ENCODE assay signal across 11 mouse cellular contexts in the genomic region with DNA sequence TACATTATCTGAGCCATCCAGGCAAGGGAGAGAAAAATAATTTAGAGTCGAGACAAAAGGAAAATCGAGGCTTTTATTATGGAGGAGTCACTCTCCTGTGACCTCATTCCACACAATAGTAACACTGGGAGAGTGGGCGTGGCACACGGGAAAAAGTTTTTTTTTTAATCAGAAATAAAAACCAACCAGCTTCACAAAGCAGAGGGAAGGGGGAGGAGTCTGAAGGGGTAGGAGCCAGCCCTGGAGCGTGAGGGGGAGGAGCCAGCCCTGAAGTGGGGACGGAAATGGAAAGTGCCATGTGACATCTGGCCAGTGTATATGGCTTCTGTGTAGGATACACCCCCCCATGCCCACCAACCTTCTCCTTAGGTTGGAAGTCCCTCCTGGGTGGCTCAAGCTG. TPM values are rescaled to one million over a fixed set of nuclear protein-coding genes. Genes with fewer than 3 reads are reported as not detected.
DNase-seq lines count a peak whose midpoint lies in the region; ATAC-seq and TF ChIP-seq lines count a peak whose summit lies in the region.
"Had no signal": no experiment of that assay in that cellular context is flagged by ENCODE, and none has a peak within 500 bp of the region (broad histone marks: within the 10 kb centered on the region; RNA-seq: fewer than 3 reads in every experiment).

No protein-coding gene starts in this region.

- TF ChIP-seq POLR2A in myocyte (IDR thresholded peaks at IDR 0.05; ENCODE audit: insufficient read length, low read depth), result no peak

- no peak for TF ChIP-seq EP300 in heart, postnatal 0 days (IDR thresholded peaks at IDR 0.05; ENCODE audit: low read depth)

- no peak for TF ChIP-seq CTCF in heart, postnatal 0 days (IDR thresholded peaks at IDR 0.05; ENCODE audit: low read depth)

- H3K9ac ChIP-seq in kidney, embryonic 15.5 days, result no peak overlapping the region
- no peak overlapping the region for H3K9ac ChIP-seq in heart, postnatal 0 days (replicated peaks; ENCODE audit: low read depth, low read length)

- no peak overlapping the region for H3K4me3 ChIP-seq in kidney, embryonic 15.5 days (replicated peaks)
- H3K4me3 ChIP-seq in heart, postnatal 0 days (ENCODE audit: low read depth, low read length), result no peak overlapping the region
- H3K4me3 ChIP-seq in myocyte, result no peak overlapping the region
- H3K4me3 ChIP-seq: erythroblast, embryonic 14.5 days had no signal

- no peak overlapping the region for H3K4me2 ChIP-seq in kidney, embryonic 15.5 days
- H3K4me2 ChIP-seq in heart, postnatal 0 days (ENCODE audit: low read depth, low read length), result no peak overlapping the region
- peak overlapping the region; percentile 62 for H3K4me2 ChIP-seq in myocyte (ENCODE audit: low read depth)

- H3K4me1 ChIP-seq in kidney, embryonic 15.5 days, result peaks cover 28% of the 10 kb centered on the region
- H3K4me1 ChIP-seq in heart, postnatal 0 days (ENCODE audit: control insufficient read depth, insufficient read depth), result peaks cover 30% of the 10 kb centered on the region

- no peaks in the 10 kb centered on the region for H3K79me2 ChIP-seq in myocyte (ENCODE audit: control insufficient read depth, insufficient read depth)

- H3K27ac ChIP-seq in kidney, embryonic 15.5 days, result peak overlapping the region; percentile 60; the same call in 1 of the 2 replicates
- H3K27ac ChIP-seq in heart, postnatal 0 days (ENCODE audit: low read depth), result peak overlapping the region; percentile 66

- no peaks in the 10 kb centered on the region for H3K27me3 ChIP-seq in kidney, embryonic 15.5 days
- H3K27me3 ChIP-seq in heart, postnatal 0 days (ENCODE audit: control insufficient read depth, insufficient read depth, low read length), result no peaks in the 10 kb centered on the region
- no peaks in the 10 kb centered on the region for H3K27me3 ChIP-seq in myocyte (ENCODE audit: control insufficient read depth, insufficient read depth, insufficient read length)

- no peak overlapping the region for H3ac ChIP-seq in myocyte (ENCODE audit: control insufficient read depth, insufficient read length)

- H3K36me3 ChIP-seq in kidney, embryonic 15.5 days, result no peaks in the 10 kb centered on the region
- no peaks in the 10 kb centered on the region for H3K36me3 ChIP-seq in heart, postnatal 0 days (replicated peaks; ENCODE audit: control insufficient read depth, insufficient read depth, low read length)
- H3K36me3 ChIP-seq in myocyte (ENCODE audit: control insufficient read depth, insufficient read depth), result no peaks in the 10 kb centered on the region

- peak; percentile 63; the same call in 1 of the 2 replicates for ATAC-seq in kidney, embryonic 15.5 days (replicated peaks; ENCODE audit: low FRiP score)
- peak; percentile 74 for ATAC-seq in heart, postnatal 0 days (ENCODE audit: insufficient read depth, low read depth)
- no peak for ATAC-seq in activated CD4-positive, CD25-positive, alpha-beta regulatory T cell, adult 4 months
- ATAC-seq: midbrain, embryonic 16.5 days had no signal

- no peaks in the 10 kb centered on the region for H3K9me3 ChIP-seq in kidney, embryonic 15.5 days (replicated peaks)
- no peaks in the 10 kb centered on the region for H3K9me3 ChIP-seq in heart, postnatal 0 days (replicated peaks; ENCODE audit: control insufficient read depth, low read length)

- no peak for DNase-seq in kidney, postnatal 14 days
- DNase-seq in MN1 (ENCODE audit: low spot score), result peak; percentile 48
- peak; percentile 88 for DNase-seq in heart, postnatal 0 days (ENCODE audit: low spot score)
- no peak for DNase-seq in frontal cortex, postnatal 25 days (ENCODE audit: low spot score in 2 of 2)
- no peak for DNase-seq in gastrocnemius, postnatal 10 days
- DNase-seq: right cerebral cortex, postnatal 25 days had no signal

- 26% methylated on average over 6 of the region's 6 CpGs for WGBS in kidney, embryonic 15.5 days
- 18% methylated on average over 6 of the region's 6 CpGs for WGBS in heart, postnatal 0 days

TF ChIP-seq in myocyte, 11 proteins besides CTCF, POLR2A, EP300 and RAD21:
- peak; percentile 73 for TF ChIP-seq USF1 (IDR thresholded peaks at IDR 0.05; ENCODE audit: low read depth)
- no peak for TF ChIP-seq SRF (IDR thresholded peaks at IDR 0.05; ENCODE audit: control insufficient read depth, insufficient read length, low read depth)
TF ChIP-seq in myocyte: peak in this region for 1.

RNA-seq across cellular contexts. Expression of a gene that starts 18.7 kb away (rescaled TPM):
- 18.0 and 20.8 TPM in 2 replicates for polyA plus RNA-seq in kidney, embryonic 15.5 days (2015; fragmentation: Nextera tagmentation; extraction: Ambion mirVana)
- 18.9 and 26.8 TPM in 2 replicates for total RNA-seq in heart, postnatal 0 days (2014; rRNA removed; ENCODE audit: low replicate concordance)
- 22.3 and 28.0 TPM in 2 replicates for polyA plus RNA-seq in heart, postnatal 0 days (2015; fragmentation: Nextera tagmentation; extraction: Ambion mirVana)
- 52.2 TPM for polyA plus RNA-seq in myocyte (2012; fragmentation: generic; extraction: Trizol)
- 10 to 100 TPM; 22.8 to 45.2 TPM for polyA plus RNA-seq in activated CD4-positive, CD25-positive, alpha-beta regulatory T cell, adult 4 months (2017; shearing (Covaris generic))
- total RNA-seq in gastrocnemius, postnatal 10 days (2021), result 10 to 100 TPM in 1 of 2 experiments, 1 to 10 TPM in 1; 9.0 to 15.9 TPM

RNA-seq across cellular contexts. Expression of a gene that starts 30.5 kb away (rescaled TPM):
- 55.0 and 59.3 TPM in 2 replicates for polyA plus RNA-seq in kidney, embryonic 15.5 days (2015; fragmentation: Nextera tagmentation; extraction: Ambion mirVana)
- total RNA-seq in heart, postnatal 0 days (2014; rRNA removed; ENCODE audit: low replicate concordance), result 13.9 and 18.9 TPM in 2 replicates
- polyA plus RNA-seq in heart, postnatal 0 days (2015; fragmentation: Nextera tagmentation; extraction: Ambion mirVana), result 9.1 and 9.7 TPM in 2 replicates
- 65.2 TPM for polyA plus RNA-seq in myocyte (2012; fragmentation: generic; extraction: Trizol)
- polyA plus RNA-seq in activated CD4-positive, CD25-positive, alpha-beta regulatory T cell, adult 4 months (2017; shearing (Covaris generic)), result 1 to 10 TPM; 2.8 to 4.5 TPM
- 10 to 100 TPM; 24.0 to 28.1 TPM for total RNA-seq in gastrocnemius, postnatal 10 days (2021)

RNA-seq across cellular contexts. Expression of a gene that starts 47.8 kb away (rescaled TPM):
- polyA plus RNA-seq in kidney, embryonic 15.5 days (2015; fragmentation: Nextera tagmentation; extraction: Ambion mirVana), result 365 and 368 TPM in 2 replicates
- total RNA-seq in heart, postnatal 0 days (2014; rRNA removed; ENCODE audit: low replicate concordance), result 163 and 256 TPM in 2 replicates
- polyA plus RNA-seq in heart, postnatal 0 days (2015; fragmentation: Nextera tagmentation; extraction: Ambion mirVana), result 355 and 386 TPM in 2 replicates
- polyA plus RNA-seq in myocyte (2012; fragmentation: generic; extraction: Trizol), result 225 TPM
- 100 to 1,000 TPM; 228 to 262 TPM for polyA plus RNA-seq in activated CD4-positive, CD25-positive, alpha-beta regulatory T cell, adult 4 months (2017; shearing (Covaris generic))
- 100 to 1,000 TPM; 113 to 127 TPM for total RNA-seq in gastrocnemius, postnatal 10 days (2021)

Comparison
In these comparisons a context has a peak if more than half of its experiments do, and no peak if none do; other contexts are left out.
1. DNase-seq: peak in MN1 (single experiment) and heart, postnatal 0 days (single experiment); none in kidney, postnatal 14 days (single experiment), frontal cortex, postnatal 25 days (0 of 2) and gastrocnemius, postnatal 10 days (single experiment).